Mouse (Mus musculus) embryonic fibroblast, embryonic 13.5 days (primary cell): ENCODE results near the gene Dhrs7b.

Experiments used
- CTCF ChIP-seq: IDR thresholded peaks from 2 replicates; pipeline ENCODE4 v1.5.1; 2011; ENCODE audit warnings: mild to moderate bottlenecking, control low read depth, low read length, moderate library complexity, borderline replicate concordance; ENCODE audit not compliant: insufficient read depth
- POLR2A ChIP-seq: IDR thresholded peaks from 2 replicates; pipeline ENCODE4 v1.6.1; 2011; ENCODE audit warnings: low read depth, mild to moderate bottlenecking, control low read depth, low read length, moderate library complexity

GRCm38 (mm10) chr11:60878056-60878612 is 47.7 kb downstream of the Dhrs7b start:
- TF ChIP-seq CTCF (no peak), POLR2A (no peak)
